Mouse (Mus musculus) monocyte, adult 5-6 weeks (primary cell): Measurements from ENCODE around the gene Myh2. TPM values are rescaled to one million over a fixed set of nuclear protein-coding genes. Genes with fewer than 3 reads are reported as not detected.

Experiments
- ATAC-seq: fragments of 153-309, 156-312 bp; replicated peaks from 2 replicates; pipeline ENCODE4 v1.8.0; 2017; ENCODE audit warnings: mild to moderate bottlenecking; ENCODE audit not compliant: low TSS enrichment, insufficient number of reproducible peaks, severe bottlenecking, poor library complexity, low FRiP score
- total RNA-seq: library from RNA; stranded (forward); fragments of 200-1000, 200-491, 200-594 nt; gene quantifications from 3 replicates; pipeline ENCODE4 v1.2.3, GENCODE M21; 2017

Myh2 gene
- not detected in 3 replicates for total RNA-seq

DNA sequence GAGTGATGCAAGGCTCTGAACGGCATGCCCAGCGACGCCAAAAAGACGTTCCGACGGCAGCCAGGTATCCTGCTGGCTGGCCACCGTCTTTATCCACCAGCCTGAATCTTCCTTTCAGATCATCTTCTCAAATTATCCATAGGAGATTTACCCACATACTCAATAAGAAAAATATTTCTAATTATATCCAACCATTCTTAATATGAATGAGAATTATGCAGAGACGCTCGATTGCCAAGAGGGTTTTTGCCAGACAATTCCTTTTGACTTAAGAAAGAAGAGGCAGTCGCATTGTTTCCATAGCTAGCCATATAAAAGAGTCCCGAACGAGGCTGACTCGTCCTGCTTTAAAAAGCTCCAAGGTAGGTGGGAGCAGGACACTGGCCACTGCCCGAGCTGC is at the start of gene Myh2:
TSS of gene Myh2 (plus strand) at position 301 of the 400 bp plus-strand sequence.
- no peak for ATAC-seq

DNA sequence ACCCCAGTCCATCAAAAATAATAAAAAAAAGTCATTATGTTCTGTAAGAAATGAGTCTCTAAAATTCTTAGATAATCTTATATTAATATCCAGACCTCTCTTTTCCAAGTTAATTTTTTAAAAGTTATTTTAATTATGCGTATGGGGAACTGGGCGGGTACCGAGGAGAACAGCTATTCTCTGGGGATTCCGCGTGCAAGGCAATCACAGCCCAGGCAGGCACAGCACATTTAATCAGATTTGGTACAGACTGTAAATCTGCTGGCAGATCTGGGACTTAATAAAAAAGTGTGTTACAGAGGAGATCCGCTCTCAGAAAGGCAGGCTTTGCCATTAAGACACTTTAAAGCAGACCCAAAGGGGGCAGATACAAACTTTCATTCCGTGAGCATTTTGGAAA is 45.9 kb upstream of the Myh2 start:
- no peak for ATAC-seq

DNA sequence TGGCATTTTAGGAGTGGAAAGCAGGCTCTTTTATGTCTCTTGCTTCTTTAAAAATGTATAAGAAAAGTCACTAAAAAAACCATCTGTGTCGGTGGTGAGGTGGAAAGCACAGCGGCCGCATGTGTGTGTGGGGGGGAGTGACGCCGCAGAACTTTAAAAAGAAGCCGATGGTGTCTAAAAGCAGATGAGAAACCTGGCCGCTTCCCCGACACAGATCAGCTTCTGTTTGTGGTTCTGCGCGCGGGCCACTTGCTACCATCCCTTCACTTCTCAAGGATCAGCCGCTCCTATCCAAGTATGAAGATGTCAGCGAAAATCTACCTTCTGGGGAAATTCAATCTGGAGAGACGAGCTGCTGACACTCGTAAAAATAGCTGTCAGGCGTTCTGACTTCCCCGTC is 45.5 kb upstream of the Myh2 start:
- ATAC-seq = no peak

DNA sequence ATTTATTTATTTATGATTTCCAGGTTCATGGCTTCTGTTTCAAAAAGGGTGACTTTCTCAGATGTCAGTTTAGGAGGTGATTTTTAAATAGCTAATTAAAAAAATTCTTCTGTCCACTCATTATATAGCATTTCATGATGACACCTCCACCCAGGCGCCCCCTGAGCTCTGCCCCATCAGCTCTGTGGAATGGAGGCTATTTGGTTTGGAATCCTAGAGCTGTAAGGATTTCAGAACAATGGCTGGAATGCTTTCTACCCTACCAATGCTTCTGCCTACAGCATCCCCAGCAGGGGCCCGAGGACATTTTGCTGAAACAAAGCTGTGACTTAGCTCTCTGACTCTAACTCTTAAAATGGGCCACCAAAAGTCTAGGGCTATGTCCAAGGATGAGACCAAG is 37.3 kb upstream of the Myh2 start:
- no peak for ATAC-seq

DNA sequence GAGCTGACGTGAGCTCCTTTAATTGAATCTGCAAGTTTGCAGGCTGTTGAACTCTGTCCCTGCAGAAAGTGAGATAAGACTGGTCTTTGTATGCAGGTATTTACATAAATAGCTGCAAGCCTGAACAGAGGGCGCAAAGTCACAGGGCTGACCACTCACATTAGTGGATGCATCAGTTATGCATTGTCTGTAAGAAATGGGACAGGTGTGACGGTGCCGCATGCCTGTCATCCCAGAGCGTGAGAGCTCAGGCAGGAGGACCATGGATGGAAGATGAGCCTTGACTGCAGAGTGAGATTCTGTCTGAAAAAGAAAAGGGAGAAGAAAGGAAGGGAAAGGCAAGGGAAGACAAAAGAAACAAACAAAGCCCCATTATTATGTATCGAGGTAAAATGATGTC is 36.2 kb upstream of the Myh2 start:
- ATAC-seq = no peak

DNA sequence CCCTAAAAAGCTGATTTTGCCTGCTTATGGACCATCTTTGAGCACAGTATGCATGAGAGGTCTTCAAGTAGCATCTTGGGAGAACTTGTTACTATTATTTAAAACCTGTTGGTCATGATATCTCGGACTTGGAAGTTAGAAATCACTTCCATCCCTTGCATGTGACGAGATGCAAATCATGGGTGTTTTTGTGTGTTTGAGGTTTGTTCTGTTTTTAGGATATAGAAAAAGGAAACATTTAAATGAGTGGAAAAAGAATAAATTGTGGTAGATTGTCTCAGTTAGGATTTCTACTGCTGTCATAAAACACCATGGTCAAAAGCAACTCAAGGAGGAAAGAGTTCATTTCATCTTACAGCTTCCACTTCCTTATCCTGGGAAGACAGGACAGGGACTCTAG is 35.3 kb upstream of the Myh2 start:
- no peak for ATAC-seq

DNA sequence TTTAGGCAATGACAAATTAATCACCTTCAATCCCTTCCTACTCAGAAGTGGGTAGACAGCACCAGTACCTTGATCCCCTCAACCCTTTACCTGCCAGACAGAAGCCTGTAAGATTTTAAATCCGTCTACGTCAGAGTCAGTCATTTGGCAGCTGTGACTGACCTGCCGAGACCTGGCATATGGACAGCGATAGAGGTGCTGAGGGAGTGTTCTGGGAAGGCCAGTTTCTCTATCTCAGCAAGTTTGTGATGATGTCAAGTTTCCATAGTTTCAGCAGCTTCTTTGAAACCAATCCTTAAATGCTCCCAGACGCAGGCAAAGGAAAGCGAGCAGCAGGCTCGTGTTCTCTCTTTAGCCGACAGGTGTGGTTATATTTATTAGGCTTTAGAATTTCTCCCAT is 31.3 kb upstream of the Myh2 start:
- no peak for ATAC-seq

DNA sequence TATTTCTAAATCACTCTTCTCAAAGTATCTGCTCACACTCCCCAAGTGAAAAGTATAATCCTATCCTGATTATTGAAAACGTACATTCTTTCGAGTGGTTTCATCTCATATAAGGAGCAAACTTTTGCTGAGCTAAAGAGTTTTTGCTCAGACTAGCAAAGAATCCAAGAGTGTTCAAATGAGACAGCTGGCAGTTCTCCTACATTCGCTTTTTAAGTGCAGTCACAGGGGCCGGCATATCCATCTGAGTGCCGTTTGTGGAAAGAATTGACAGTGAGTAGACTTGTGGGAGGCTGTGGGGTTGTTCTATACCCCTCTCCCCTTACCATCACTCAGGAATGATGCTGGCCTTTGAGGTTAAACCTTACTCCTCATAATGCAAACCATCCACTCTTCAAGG is 30.7 kb upstream of the Myh2 start:
- ATAC-seq = no peak

DNA sequence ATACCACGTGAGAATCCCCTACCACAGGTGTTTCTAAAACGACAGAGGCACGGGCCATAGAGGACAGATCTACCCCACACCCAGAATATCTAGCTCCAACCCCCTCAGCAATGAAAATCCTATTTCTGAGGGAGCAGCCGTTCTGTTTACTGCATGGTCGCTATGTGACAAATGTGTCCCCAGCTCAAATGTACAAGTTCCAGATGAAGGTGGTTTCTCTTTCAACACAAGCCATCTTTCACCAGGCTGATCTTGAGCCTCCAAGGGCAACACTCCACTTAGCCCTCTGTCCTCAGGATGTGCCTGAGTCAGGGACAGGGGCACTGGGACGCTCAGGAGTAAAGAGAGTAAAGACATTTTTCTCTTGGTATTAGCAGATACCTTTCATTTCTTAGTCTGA is 29.8 kb upstream of the Myh2 start:
- no peak for ATAC-seq

DNA sequence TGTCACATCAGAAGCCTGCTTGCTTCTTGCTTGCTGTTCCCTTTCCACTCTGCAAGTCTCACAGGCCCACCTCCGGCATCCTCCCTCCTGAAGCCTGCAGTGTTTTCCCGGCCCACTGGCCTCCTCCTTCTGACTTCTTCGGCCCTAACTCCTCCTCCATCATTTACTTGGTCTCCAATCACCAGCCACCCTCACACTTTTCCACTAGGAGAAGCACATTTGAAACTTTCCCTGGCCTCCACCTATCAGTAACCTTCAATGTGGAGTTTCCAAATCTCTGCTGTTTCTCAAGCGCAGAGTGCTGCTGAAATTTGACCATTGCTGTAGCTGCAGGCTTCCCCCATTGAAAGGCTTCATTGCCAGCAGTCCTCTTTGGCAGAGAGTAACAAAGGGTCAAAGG is 28.8 kb upstream of the Myh2 start:
- no peak for ATAC-seq

DNA sequence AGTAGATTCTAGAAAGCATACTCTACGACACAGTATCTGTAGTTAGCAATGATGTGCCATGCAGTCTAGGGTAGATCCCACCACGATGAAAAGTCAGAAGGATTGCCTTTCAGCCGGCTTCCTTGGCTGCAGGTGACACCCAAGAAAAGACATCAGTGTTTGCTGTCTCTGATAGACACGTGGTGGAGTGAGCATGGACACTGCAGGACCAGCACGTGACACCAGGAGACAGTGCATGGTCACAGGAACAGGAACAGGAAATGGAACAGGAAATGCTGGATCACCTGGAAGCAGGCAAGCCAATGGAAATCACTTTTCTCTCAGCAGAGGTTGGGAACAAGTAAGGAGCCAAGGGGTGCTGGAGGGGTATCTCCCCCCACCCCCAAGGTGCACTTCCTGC is 27.8 kb upstream of the Myh2 start:
- no peak for ATAC-seq

DNA sequence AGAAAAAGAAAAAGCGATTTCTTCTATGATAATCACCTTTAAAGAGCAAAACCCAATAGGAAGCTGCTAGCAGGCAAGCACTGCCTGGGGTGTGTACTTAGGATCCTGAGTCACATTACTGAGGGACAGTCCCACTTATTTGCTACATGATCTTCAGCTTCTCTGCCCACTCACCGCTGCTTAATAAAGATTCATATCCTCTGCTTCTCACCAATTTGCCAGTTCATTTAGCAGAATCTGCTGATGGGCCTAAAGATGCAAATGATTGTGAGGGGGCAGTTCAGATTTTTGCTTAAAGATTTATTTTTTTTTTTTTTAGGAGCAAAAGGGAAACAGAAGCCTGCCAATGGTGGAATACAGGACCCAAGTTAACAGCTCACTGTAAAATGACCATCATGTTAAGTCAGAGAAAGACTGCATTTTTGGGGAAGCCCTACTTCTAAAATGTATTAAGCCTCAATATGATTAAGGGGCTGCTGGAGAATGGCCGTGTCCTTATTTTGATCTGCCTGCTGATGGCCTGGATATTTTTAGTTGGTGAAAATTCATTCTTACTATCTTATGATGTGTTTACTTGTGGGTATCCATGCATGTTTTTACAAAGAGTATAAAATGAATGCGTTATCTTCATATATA is 26.8 kb upstream of the Myh2 start:
- no peak for ATAC-seq

DNA sequence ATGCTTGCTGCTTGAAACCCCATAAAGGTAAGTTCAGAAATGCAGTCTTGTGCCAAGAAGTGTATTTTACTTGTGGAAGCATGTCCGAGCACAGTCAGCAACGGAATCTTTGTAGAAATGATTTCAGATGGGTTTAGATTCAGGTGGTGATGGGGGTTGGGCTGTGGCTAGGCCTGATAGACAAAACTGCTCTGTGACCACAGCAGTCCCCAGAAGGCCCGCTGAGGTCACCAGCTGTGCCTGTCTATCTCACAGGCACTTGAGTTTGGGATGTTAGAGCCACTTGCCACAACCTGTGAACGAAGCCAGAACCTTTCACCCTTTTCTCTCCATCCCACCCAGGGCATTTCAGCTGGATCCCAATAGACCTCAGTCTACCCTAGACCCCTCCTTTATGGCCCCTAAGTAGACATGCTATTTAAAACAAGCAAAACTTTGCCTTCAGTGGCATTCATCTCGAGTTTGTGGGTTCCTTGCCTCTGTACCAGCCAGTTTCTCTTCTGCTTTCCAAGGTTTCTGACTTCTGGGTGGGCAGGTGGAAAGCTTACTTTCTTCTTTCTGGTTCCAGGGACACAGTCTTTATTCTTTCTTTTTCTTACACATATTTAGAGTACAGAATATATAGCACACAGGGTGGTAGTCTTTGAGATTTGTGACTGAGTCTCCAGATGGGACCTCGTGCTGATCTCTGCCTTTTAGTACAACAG is 26.1 kb upstream of the Myh2 start:
- no peak for ATAC-seq

DNA sequence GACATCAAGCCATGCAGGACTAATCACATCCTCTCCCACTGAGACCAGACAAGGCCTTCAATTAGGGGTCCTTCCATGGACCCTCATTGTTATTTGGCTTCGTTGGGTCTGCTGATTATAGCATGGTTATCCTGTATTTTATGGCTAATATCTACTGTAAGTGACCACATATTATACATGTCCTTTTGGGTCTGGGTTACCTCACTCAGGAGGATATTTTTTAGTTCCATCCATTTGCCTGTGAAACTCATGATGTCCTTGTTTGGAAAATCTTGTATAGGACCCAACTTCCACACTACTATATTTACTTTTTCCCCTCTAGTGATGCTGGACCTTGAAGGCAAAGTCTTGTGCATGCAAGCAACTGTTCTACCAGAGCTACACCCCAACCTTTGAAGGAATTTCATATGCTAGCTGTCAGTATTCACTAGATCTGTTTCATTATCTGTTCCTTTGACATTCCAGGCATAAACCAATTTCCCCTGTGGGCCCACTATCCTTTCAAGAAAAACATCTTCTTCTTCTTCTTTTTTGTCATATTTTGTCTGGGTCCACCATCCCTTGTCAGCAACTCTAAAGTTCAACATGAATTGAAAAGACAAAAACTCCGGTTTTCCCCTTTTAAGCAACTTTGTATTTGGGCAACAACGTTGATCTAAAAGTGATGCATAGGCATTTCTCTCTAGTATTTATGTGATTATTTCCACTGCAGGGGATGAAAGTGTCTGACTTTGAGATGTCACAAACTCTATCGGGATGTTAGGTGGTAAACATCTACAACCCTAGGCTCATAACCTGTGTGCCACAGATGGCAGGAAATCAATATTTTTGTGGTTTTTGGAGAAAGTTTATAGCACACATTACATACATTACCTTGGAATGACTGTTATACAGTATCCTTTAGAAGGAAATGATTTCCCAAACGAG is 25.1 kb upstream of the Myh2 start:
- no peak for ATAC-seq

DNA sequence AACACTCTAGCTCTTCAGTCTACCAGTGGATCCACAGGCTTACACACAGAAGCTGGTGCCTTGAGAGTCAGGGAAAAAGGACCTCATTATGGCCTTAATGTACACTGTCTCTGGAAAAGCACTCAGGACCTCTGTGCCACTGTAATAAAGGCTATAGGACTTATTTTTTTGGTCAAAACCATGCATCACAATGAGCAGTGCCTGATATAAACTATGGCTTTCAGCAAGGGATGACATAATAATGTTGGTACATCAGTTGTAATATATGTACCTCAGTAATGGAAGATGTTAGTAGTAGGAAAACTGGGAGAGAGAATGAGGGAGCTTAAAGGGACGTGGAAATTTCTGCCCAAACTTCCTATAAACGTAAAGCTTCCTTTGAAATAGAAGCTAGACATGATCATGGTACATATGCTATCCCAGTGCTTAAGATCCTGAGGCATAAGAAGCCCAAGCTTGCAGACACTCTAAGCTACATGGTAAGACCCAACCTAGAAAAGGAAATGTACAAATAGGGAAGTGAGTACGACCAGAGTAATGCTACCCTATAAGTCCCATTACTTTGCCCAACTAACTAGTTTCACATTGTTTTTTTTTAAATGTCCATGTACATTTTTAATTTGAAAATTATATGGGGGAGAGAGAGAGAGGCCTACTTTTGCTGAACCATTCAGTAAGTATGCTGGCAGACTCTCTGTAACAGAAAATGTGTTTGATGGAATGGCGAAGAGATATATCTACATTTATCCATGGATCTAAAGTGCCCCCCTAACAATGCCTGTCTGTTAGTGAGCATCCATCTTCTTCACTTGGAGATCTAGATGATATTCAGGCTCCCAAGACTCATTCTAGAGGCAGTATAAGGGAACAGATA is 24.2 kb upstream of the Myh2 start:
- no peak for ATAC-seq

DNA sequence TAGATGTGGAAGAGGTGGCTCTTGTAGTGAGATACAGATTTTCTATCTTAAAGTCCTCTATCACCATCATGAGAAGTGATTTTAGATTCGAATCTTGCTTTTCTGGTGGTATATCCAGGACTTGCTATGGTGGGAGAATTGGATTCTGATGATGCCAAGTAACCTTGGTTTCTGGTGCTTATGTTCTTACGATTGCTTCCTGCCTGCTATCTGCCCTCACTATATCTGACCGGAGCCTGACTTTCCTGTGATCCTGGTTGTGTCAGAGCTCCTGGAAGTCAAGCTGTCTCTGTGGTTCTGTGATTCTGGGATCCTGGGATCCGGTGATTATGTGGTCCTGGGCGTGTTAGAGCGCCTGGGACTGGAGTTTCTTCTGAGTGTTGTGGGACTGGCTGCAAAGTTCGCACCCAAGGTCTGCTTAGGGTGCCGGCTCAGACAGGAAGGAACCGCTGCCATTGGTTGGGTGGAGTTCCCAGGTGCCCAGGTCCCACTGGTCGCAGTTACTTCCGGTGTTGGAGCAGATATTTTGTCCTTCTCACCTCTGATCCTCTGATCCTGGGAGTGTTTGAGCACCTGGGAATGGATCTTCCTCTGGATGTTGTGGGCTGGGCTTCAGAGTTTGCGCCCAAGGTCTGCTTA is 23.4 kb upstream of the Myh2 start:
- no peak for ATAC-seq

DNA sequence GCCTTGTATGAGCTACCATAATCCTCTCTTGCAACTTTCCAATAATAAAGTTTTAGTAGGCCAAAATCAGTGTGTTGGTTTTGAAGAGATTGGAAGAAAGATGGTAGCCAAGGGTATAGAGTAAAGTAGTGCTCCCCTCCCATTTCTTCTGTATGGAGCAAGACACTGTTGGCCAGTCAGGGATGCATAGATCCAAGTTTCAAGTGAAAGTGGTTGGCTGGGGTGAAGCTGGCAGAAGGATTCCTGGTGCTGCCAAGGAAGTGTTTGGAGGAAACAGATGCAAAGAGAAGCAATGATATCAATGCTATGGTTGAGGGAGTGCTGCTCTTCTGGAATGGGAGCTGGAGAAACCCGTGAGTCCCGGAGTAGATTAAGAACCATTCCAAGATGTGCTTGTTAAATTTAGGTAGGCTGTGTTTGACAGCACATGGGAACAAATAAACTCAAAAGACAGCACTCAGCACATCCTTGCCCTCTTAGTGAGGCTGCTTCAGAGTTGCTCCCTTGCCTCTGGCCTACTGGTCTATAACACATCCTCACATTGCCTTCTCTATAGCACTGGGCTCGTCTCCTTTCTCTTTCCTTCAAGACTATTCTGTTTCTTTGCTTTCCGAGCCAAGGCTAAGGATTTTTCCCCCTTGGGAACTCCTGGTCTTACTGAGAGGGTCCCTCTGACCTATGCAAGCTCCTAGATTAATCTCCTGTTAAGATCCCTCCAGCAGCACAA is 22.4 kb upstream of the Myh2 start:
- ATAC-seq = no peak

DNA sequence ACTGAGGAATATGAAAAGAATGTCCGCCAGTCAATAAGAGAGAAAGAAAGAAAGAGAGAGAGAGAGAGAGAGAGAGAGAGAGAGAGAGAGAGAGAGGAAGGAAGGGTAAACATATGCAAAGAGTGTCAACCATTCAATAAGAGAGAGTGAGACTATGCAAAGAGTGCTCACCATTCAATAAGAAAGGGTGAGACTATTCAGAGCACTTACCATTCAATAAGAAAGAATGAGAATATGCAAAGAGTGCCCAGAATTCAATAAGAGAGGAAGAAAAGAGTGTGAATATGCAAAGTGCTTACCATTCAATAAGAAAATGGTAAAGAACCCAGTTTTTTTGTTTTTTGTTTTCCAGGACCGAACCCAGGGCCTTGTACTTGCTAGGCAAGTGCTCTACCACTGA is 20.6 kb upstream of the Myh2 start:
- ATAC-seq = no peak
